Mouse (Mus musculus) bone marrow macrophage, adult 2 months (primary cell): Measurements from ENCODE around the gene Acvr1b.

Experiments used
- CTCF ChIP-seq: IDR thresholded peaks from 2 replicates; pipeline ENCODE4 v1.5.1; 2012; ENCODE audit warnings: low read depth, mild to moderate bottlenecking, low read length, moderate library complexity
- POLR2A ChIP-seq: IDR thresholded peaks from 2 replicates; pipeline ENCODE4 v1.6.1; 2012; ENCODE audit warnings: mild to moderate bottlenecking, low read depth, low read length, borderline replicate concordance

- TF ChIP-seq CTCF (peak; percentile 83), POLR2A (no peak)
These were observed 24.4 kb downstream of the Acvr1b start for GRCm38 (mm10) chr15:101198218-101198617.
